Mouse (Mus musculus) neural tube, embryonic 10.5 days (tissue): ENCODE measurements around the gene Prss43.
"Not testable (repeated sequence)": the region's sequence is repeated elsewhere in the genome, so short reads cannot be mapped to it uniquely, and the experiment has no call there.

Experiments
- DNase-seq: peaks from one replicate; pipeline ENCODE4 v3.0.0-alpha.2; 2017; ENCODE audit warnings: low spot score; ENCODE audit errors: extremely low spot score

Gene Prss43

DNA sequence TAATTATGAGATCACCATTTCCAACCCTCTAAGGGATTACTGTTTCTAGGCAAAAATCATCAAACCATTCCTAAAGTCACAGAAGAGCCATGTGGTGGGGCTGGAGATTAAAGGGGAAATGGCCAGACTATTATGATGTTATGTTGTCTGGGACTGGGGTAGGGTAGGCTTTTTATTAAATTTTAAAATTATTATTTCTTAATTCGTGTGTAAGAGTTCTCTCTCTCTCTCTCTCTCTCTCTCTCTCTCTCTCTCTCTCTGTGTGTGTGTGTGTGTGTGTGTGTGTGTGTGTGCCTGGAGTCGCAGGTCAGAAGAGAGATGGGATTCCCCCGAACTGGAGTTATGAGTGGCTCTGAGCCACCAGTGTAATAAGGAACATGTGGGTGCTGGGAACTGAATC lies at the start of gene Prss43:
Gene Prss43 (plus strand): TSS at position 301 of the 400 bp plus-strand sequence.
- DNase-seq, result no peak

DNA sequence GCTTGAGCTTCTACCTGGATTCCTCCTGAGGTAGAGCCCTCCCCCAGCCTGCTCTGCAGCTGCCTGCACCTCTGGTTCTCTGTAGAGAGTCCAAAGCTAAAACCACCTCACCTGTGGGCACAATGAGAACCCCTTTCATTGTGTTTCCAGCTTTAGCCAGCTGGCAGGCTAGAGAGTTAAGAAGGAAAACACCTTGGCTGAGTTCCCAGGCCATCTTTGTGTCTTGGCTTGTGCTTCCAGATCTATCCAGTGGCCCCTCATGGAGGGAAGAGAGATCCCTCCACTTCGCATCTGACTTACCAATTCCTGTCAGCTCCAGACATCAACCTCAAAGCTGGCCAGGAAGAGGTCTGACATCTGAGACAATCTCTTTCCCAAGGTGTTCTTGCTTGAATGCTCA lies 48.4 kb upstream of the Prss43 start:
- DNase-seq, result no peak

DNA sequence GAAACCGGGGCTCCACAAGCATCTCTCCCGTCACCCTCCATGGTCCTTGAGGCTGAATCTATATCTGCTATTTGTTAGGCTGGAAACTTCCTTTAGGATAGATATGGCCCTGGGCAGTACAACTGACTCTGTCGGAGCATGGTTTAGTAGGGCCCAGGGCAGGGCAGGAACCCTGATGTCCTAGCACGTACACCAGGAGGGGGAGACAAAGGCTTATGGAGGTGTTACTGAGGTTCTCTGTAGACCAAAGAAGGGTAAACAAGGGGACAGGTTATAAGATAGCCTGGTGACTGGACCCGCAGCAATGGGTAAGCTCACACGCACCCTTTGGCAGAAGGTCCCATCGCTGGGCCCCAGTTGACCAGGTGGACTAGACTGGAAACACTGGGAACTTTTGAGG lies 47.9 kb upstream of the Prss43 start:
- peak; percentile 12 for DNase-seq

DNA sequence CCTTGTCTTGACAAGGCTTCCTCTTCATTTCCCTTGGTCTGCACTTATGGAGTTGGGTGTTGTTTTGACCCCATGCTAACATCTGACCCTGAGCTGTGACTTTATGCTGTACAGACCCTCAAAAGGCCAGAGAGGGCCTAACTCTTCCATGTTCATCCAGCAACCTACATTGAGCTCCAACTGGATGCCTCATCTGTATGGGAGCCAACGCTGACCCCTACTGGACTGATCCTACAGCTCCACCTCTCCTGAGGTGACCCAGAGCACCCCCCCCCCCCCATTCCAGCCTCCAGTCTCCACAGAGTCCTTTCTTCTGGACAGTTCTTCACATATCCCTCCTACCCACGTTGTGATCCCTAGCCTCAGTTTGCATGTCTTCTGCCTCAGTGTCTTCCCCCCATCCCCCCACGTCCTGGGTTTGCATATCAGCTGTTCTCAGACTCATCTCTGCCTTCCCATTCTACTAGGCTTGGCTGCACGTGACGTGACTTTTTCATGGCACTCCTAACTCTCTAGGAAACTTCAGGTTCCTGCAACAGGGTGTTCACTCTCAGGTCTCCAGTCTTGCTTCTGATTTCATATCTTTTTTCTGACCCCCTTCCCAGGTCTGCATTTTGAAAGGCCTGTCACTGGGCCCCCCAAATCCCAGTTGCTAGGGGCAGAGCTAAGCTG lies 47.1 kb upstream of the Prss43 start:
- DNase-seq, result peak; percentile 27

DNA sequence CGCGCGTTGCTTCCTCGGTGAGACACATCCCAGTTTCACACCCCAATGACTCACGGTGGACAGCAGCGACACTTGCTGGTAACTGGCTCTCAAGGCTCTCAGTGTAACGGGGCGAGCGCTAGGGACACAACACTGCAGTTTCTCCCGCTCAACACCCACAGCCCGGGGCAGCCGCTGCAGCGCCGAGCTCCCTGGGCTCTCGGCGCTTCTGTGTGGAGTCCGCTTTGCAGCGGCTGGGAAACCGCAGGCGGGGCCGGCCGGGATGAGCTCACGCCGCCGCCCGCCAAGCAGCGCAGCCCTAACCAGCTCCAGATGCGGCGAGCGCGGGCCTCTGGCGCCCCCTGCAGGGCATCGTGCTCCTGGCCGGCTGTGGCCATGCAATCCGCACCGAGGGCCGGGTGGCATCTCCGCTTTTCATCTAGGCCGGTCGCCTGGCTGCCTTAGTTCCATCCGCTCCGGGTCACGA lies 45.2 kb upstream of the Prss43 start:
- peak; percentile 99 for DNase-seq

DNA sequence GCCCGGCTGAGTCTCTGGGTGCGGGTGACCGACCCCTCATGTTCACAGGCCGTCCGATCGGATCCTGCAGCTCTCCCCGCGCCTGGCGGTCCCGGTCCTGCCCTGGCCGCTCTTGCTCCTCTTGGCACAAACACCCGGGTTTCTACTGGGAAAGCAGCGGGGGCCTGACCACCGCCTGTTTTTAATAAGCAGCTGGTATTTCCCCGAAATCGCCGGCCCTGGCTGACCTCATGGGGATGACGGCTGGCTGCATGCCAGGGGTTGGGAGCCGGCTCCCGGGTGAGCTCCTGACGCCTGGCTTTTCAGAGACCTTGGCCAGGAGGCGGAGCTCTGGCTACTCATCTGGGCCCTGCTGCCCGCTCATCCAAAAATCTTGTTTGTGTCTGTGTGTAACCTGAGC lies 44.8 kb upstream of the Prss43 start:
- no peak for DNase-seq

DNA sequence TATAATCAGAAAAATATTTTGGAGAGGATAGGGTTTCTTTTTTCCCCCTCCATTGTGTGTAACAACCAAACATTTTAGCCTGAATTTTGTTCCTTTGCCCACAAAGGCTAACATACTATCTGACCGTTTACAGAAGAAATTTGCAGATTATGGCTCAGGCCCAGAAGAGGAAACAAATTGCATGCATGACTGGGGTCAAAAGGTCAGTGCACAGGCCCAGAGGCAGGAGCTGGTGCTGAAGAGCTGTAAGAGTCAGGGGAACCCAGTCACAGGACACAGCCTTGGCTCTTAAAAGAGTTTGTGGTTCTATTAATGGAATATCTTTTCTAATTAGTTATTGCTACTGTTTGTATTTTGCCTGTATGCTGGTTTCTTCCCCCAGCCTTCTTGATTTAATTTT lies 42.9 kb upstream of the Prss43 start:
- DNase-seq, result no peak

DNA sequence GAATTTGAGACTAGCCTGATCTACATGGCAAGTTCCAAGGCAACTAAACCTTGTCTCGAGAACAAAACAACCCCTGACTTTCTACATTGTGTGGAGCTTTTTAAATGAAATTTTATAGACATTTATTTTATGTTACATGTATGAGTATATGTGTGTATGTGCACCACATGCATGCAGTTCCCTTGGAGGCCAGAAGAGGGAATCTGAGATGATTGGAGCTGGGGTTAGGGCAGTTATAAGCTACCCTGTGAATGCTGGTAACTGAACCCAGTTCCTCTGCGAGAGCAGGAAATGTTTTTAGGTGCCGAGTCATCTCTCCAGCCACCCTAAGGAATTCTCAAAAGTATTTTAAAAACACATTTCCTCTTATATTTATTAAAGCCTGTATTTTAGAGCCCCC lies 38.3 kb upstream of the Prss43 start:
- no peak for DNase-seq

DNA sequence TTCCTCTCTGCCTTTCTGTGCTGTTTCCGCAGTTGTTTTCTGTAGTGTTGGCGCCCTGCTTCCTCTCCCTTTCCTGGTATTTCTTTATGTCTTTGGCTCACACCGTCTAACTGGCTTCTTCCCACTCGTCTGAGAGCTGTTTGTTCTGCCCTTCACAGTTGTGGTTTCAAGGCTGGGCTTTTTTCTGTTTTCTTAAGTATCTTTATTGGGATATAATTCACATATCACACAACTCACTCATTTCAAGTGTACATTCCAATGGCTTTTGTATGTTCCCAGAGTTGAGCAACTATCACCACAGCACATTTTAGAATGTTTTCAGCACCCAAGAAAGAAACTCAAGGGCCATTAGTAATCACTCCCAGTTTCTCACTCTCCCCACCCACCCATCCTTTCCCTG lies 36.0 kb upstream of the Prss43 start:
- DNase-seq, result no peak

DNA sequence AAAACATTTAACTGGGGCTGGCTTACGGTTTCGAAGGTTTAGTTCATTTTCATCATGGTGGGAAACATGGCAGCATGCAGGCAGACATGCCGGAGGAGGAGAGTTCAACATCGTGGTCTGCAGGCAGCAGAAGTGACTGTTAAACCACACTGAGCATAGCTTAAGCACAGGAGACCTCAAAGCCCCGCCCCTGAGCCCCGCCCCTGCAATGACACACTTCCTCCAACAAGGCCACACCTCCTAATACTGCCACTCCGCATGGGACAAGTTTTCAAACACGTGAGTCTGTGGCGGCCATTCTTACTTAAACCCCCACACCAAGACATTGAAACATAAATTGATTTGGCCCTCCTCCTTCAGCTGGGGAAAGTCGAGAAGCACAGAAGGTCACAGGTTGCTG lies 29.5 kb upstream of the Prss43 start:
- DNase-seq, result no peak

DNA sequence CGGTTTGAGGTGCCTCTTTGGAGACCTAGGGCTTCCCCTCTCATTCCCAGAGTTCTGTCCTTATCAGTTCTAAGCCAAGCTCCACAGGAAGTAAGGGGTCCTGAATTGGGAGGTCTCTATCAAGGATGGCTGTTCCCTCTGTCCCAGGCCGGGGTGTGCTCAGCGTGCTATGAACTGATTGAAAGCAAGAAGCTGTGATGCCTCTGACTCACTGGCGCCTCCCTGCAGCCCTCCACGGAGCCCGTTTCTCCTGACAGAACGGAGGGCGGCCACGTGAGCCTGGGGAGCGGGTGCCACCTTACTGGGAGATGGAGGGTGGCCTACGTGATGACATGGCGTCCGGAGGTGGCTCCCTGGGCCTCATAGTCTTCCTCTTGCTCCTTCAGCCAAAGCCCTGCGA lies 28.6 kb upstream of the Prss43 start, which contains the start of gene Prss42:
Gene Prss42 (plus strand): TSS at position 301 of the 400 bp plus-strand sequence.
- no peak for DNase-seq

DNA sequence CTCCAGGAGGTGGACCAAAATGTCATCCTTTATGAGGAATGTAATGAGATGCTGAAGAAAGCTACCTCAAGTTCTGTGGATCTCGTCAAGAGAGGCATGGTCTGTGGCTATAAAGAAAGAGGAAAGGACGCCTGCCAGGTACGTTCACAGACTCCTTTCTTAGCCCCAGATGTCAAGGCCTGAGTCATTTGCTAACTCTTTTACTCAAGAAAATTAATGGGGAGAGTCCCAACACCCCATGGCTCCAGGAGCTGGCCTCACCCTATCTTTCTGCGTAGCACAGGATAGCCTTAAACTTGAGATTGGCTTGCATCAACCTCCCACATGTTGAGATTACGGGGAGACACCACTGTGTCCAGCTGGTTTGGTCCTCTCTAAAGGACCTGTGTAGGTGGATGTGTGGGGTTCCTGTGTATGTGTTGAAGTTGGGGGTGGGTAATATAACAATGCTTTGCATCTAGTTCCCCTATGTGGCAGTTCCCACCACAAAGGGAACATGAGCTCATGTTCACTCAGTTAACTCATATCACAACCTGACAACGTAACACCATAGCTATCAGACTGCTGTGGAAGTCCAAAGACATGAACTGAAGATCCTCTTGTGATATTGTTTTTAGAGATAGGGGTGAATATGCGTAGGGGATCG lies 25.5 kb upstream of the Prss43 start:
- no peak for DNase-seq

DNA sequence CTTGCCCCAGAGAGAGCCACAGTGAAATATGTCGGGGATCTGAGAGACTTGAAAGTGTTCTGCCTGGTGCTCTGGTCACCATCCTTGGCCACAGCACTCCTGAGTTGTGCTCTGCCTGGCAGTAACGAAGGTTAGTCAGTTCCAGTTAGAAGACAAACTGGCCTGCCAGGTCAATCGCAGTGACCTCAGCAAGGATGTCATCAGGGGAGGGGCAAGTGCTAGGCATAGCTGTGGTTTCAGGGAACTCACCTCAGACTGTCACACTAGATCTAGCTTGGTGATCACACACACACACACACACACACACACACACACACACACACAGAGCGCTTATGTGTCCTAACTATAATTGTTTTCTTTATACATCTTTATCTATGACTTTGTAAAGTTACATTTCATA lies 23.2 kb upstream of the Prss43 start:
- DNase-seq, result no peak

DNA sequence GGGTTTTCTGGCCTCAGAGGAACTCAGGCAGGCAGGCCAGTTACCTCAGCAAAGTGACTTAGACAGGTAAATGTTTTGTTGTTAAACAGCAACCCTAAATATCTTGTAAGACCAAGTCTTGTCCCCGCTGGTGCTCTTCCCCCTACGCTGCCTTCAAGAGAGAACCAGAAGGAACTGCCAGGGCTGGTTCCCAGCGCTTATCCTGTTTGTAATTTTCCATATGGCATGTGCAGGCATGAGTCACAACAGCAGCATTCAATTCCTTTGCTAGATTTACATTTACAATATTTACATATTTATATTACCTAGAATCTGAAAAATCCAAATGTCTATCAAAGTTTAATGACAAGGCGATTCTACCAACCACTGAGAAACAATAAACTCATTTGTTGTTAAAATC lies 16.4 kb upstream of the Prss43 start:
- no peak for DNase-seq

DNA sequence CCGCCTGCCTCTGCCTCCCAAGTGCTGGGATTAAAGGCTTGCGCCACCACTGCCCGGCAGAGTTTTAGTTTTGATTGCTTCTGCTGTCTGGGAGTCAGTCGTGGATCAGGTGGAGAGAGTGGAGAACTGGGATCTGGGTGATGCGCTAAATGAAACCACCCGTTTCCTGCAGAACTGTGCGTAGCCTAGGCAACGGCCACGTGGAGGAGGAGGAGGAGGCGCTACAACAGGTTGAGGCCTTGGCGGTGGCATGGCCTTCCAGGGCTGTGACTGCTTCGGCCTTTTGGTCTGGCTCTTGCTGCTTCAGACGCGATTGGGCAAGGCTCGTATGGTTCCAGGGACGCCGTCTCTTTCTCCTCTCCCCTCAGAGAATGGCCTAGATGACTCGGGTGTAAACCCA lies 12.7 kb upstream of the Prss43 start, which contains the start of gene Prss44:
Gene Prss44 (plus strand): TSS at position 206 of the 400 bp plus-strand sequence.
- no peak for DNase-seq

DNA sequence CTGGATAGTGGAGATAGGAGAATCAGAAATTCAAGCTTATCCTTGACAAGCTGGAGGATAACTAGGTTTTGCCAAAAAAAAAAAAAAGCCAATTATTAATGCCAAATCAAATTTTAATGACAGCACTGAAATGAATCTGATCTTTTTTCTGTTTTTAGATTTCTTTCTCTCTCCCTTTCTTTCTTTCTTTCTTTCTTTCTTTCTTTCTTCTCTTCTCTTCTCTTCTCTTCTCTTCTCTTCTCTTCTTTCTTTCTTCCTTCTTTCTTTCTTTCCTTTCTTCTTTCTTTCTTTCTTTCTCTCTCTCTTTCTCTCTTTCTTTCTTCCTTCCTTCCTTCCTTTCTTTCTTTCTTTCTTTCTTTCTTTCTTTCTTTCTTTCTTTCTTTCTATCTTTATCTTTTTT lies 5.9 kb upstream of the Prss43 start:
- DNase-seq, result not testable (repeated sequence)

DNA sequence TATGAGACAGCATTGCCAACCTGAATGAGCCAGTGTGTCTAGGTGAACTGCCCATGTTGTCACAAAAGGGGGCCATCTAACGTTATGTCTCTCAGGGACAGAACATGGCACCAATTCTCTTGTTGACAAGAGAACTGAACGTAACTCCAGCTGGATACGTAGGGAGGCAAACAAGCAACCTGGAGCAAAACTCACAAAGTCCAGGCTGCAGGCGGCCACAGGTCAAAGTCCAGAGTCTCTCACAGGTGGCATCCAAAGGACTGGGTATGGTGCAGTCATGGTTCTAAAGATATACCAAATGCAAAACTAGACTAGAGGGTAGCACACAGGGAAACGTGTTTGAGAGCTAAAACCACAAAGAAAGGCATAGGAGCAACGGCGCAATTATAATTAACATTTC lies 5.1 kb upstream of the Prss43 start:
- DNase-seq, result no peak

DNA sequence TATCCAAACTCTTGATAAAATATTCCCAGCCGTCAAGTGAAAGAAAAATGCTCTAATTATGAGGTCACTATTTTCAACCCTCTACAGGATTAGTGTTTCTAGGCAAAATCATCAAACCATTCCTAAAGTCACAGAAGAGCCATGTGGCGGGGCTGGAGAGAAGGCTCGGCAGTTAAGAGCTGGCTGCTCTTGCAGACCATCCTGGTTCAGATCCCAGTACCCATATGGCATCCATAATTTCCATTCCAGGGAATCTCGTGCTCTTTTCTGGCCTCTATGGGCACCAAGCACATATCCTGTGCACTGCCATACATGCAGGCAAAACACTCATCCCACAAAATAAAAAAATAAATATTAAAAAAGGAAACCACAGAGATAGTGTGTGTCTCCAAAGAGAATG lies 1.1 kb upstream of the Prss43 start:
- DNase-seq, result no peak

DNA sequence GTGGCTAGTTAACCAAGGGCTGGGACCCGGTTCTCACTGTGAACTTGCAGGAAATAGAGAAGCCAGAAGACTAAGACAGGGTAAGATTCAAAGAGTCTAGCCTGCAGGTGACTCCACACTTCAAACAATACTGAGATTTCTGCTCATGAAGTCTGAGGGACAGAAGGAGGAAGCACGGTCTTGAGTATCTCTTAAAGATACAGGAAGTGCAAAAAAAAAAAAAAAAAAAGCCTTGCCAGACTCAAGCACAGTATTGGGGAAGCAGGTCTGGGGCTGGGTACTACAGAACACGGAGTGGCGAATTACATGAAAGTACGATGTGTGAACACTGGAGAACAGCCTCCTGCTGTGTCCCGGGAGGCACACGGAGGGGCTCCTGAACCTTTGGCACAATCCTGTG lies 658 bp upstream of the Prss43 start:
- DNase-seq, result no peak

DNA sequence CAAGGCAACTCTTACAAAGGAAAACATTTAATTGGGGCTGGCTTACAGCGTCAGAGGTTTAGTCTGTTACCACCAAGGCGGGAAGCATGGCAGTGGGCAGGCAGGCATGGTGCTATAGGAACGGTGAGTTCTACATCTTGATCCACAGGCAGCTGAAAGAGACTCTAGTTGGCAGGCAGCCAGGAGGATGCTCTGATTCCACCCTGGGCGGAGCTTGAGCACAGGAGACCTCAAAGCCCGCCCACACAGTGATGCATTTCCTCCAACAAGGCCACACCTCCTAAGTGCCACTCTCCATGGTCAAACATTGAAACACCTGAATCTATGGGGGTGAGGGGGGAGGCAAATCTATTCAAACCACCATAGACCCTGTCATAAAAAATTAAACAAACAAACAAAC lies 6.5 kb downstream of the Prss43 start:
- no peak for DNase-seq

DNA sequence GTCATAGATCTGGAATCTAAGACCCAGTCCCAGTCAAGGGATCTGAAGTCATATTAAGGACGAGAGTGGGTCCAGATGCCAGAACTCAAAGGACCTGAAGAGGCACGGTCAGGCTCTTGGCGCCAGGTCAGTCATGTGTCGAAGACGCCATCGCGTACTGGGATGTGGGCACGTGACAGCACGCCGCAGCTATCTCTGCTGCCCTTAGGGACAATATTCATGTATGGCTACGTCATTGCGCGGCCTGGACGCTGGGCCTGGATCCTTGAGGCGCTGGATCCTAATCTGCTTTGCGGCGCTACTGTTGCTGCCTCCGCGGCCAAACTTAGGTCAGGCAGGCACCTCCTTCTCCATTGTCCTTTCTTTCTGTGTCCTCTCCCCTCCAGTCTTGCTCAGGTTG lies 7.9 kb downstream of the Prss43 start, which contains the start of gene Prss45:
Gene Prss45 (plus strand): TSS at position 178 of the 400 bp plus-strand sequence.
- DNase-seq, result no peak

DNA sequence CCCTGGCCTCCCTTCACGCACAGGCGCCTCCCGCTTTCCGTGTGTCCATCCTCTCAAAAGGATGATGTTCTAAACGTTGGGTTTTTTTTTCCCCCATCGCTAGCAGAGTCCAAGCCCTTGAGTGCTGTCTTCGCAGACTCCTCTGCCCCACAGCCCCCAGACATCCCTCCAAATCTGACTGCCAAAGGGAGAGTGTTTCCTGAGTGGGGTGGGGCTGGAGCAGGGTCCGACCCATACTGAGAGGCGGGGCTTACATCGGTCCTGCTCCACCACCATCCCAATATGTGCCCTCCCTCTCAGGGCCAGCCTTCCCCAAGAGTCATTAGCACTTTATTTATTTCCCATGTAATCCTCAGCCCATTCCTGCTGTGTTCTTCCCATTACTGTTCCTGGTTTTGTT lies 8.5 kb downstream of the Prss43 start:
- no peak for DNase-seq

DNA sequence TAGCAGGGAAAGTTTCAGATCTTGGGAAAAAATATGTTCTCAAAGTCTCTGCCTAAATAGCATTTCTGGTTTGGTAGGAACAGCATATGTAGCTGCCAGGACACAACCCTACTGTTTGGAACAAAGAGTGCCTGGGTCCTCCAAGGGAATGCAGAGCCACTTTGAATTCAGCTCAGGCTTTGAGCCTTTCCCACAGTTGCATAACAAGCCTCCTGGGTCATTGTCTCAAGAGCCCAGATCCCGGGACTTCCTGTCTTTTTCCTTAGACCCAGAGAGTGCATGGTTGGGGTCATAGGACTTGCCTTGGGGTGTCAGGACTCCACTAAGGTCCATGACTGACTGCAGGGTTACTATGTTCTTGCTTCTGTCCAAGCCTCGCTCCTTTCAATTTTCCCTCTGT lies 9.6 kb downstream of the Prss43 start:
- DNase-seq, result no peak
